Mouse (Mus musculus): ENCODE data around the gene Fosl2. TPM values are rescaled to one million over a fixed set of nuclear protein-coding genes. Genes with fewer than 3 reads are reported as not detected.

The Fosl2 gene
- polyA plus RNA-seq, 2 experiments: 0.37 to 0.73 TPM

DNA sequence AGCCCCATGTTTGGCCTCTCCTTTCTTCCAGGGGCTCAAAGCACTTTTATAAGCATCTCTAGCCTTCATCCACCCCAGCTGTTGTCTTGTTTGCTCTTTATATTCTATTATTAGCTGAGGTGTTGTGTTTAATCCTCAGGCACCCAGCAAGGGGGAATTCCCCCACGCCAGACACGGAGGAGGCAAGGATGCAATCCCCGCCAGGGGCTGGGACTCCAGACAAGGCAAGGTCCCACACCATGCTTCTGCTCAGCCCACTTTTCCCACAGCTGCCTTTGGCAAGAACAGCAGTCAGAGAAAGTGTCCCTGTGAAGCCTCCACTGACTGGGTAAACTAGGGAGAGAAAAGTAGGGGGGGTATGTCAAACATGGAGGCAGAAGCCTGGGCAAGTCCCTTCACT lies 36.9 kb upstream of the Fosl2 start:
- Histone ChIP-seq H3K4me3 (ENCODE audit: insufficient read depth in 1 of 2, low read depth in 2 of 2, low read length in 2 of 2) (no peak overlapping the region), H3K27me3 (ENCODE audit: control insufficient read depth, insufficient read depth, low read length) (no peaks in the 10 kb centered on the region), H3K9ac (replicated peaks) (no peak overlapping the region), H3K9me3 (ENCODE audit: control insufficient read depth, low read length) (no peaks in the 10 kb centered on the region), H3K4me2 (ENCODE audit: low read depth) (no peak overlapping the region), H3K4me1 (replicated peaks; ENCODE audit: control insufficient read depth in 2 of 2, insufficient read depth in 2 of 2, low read length in 1 of 2) (no peaks in the 10 kb centered on the region), H3K36me3 (replicated peaks; ENCODE audit: control insufficient read depth, insufficient read depth, low read depth) (no peaks in the 10 kb centered on the region), H3K27ac (no peak overlapping the region)
- 58% methylated on average over 3 of the region's 3 CpGs for WGBS (ENCODE audit: insufficient replicate concordance)
- no peak for ATAC-seq (ENCODE audit: insufficient read depth)
- no peak for TF ChIP-seq CTCF (IDR thresholded peaks at IDR 0.05; ENCODE audit: low read depth)
- no peak for TF ChIP-seq EP300 (IDR thresholded peaks at IDR 0.05; ENCODE audit: low read depth)
- no peak for DNase-seq (ENCODE audit: low read depth in 3 of 3, low spot score in 3 of 3)

DNA sequence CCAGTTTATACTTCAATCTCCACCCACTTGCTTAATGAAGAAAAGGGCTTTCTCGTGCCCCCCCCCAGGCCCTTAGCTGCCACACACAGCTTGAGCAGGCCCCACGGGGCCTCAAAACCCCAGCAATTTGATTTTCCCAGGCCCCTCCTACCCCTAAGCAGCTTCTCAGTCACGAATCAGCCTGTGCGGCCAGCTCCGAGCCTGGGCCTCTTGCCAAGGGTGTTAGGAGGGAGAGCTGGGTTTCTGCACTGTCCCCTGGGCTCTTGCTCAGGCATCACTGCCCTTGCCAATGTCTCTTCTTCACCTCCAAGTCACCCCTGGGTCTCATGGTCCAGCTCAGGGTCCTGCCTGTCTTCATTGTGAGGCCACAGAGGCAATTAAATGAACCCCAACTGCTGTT lies 33.1 kb upstream of the Fosl2 start:
- no peaks in the 10 kb centered on the region for H3K36me3 ChIP-seq (replicated peaks; ENCODE audit: control insufficient read depth, insufficient read depth, low read depth)
- ATAC-seq (ENCODE audit: insufficient read depth) (no peak), DNase-seq (ENCODE audit: low read depth in 3 of 3, low spot score in 3 of 3) (no peak)
- no peak overlapping the region for H3K4me2 ChIP-seq (ENCODE audit: low read depth)
- no peak overlapping the region for H3K9ac ChIP-seq (replicated peaks)
- H3K4me1 ChIP-seq (replicated peaks; ENCODE audit: control insufficient read depth in 2 of 2, insufficient read depth in 2 of 2, low read length in 1 of 2): no peaks in the 10 kb centered on the region
- no peak overlapping the region for H3K27ac ChIP-seq
- no peak overlapping the region for H3K4me3 ChIP-seq (ENCODE audit: insufficient read depth in 1 of 2, low read depth in 2 of 2, low read length in 2 of 2)
- no peaks in the 10 kb centered on the region for H3K27me3 ChIP-seq (ENCODE audit: control insufficient read depth, insufficient read depth, low read length)
- TF ChIP-seq EP300 (IDR thresholded peaks at IDR 0.05; ENCODE audit: low read depth) (no peak), CTCF (IDR thresholded peaks at IDR 0.05; ENCODE audit: low read depth) (no peak)
- H3K9me3 ChIP-seq (ENCODE audit: control insufficient read depth, low read length): no peaks in the 10 kb centered on the region
- 51% methylated on average over 5 of the region's 5 CpGs for WGBS (ENCODE audit: insufficient replicate concordance)

DNA sequence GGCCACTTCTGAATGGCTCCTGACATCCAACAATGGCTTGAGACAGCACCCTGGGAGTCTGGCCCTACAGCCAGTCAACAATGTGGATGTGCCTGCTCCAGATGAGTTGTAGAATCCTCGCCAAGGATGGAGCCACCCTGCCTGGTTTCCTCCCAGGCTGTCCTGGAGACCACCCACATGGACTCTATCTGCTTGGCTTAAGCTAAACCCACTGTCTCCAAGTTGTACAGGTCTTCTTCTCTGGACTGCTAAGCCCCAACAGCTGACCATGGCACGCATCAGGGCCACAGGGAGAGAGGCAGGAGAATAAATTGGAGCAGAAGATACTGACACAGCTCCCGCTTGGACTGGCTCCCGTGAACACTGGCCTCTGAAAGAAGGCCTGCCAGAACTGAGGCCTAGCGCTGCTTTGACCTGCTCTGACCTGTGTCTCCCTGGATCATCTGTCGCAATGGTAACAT lies 32.6 kb upstream of the Fosl2 start:
- no peaks in the 10 kb centered on the region for H3K9me3 ChIP-seq (ENCODE audit: control insufficient read depth, low read length)
- no peak for DNase-seq (ENCODE audit: low read depth in 3 of 3, low spot score in 3 of 3)
- TF ChIP-seq EP300 (IDR thresholded peaks at IDR 0.05; ENCODE audit: low read depth) (no peak), CTCF (IDR thresholded peaks at IDR 0.05; ENCODE audit: low read depth) (no peak)
- 57% methylated on average over 6 of the region's 6 CpGs for WGBS (ENCODE audit: insufficient replicate concordance)
- no peaks in the 10 kb centered on the region for H3K36me3 ChIP-seq (replicated peaks; ENCODE audit: control insufficient read depth, insufficient read depth, low read depth)
- H3K4me2 ChIP-seq (ENCODE audit: low read depth): no peak overlapping the region
- H3K4me3 ChIP-seq (ENCODE audit: insufficient read depth in 1 of 2, low read depth in 2 of 2, low read length in 2 of 2): no peak overlapping the region
- no peak overlapping the region for H3K27ac ChIP-seq
- no peaks in the 10 kb centered on the region for H3K27me3 ChIP-seq (ENCODE audit: control insufficient read depth, insufficient read depth, low read length)
- ATAC-seq (ENCODE audit: insufficient read depth): no peak
- H3K9ac ChIP-seq (replicated peaks): no peak overlapping the region
- H3K4me1 ChIP-seq (replicated peaks; ENCODE audit: control insufficient read depth in 2 of 2, insufficient read depth in 2 of 2, low read length in 1 of 2): no peaks in the 10 kb centered on the region

DNA sequence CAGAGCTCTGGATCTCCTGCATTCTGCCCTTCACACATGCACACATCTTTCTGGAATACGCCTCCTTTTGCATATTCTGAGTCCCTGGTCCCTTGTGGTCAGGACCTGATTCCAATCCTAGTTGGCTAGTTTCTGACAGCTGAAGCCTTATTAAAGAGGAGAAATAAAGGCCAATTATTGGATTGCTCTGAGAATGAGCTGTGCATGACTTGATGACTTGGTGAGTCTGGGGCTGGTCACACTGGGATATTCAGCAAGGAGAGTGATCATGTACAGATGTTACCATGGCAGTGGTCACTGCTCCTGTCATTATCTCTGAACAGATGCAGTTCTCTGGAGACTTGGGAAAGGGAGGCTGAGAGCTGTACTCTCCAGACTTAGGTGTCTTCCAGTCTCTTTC lies 32.1 kb upstream of the Fosl2 start:
- WGBS (ENCODE audit: insufficient replicate concordance): 70% methylated on average over 1 of the region's 1 CpGs

DNA sequence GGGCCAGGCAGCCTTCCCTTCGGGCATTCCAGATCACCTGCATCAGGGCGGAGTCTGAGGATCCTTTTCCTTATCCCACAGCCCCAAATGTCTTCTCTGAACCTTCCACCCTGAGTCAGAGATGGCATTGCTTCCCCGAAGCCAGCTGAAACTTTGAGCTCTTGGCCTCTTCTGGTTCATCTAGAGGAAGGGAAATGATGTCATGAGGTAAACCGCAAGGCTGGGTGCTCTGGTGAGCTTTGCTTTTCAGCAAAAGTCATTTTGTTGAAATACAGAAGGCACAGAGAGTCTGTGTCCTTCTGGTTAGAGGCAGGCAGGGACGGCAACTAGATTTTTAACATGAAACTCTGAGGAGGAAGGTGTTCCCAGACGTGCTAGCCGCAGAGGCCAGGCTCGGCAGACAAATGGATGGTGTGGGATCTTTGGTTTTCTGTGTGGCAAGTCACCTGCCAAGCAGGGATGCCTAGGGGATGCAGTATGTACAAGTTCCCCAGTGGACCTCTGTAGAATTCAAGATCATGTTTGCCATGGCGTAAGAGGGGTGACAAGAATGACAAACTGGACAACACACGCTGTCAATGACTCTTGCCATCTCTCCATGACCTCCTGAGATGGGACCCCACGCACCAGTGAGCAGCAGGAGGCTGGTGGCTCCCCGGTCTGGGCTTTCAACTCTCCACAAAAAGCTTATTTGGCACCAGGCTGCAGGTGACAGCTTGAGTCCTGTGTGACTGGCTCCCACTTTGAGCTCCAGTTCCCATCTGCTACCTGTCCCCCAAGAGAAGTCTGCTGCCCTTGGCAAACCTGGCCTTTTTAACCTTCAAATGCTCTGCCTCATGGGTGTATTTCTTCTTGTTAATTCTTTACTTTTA lies 31.2 kb upstream of the Fosl2 start:
- 34% methylated on average over 12 of the region's 12 CpGs for WGBS (ENCODE audit: insufficient replicate concordance)

More for the DNA sequence above, 32.1 kb upstream of the Fosl2 start:
- no peak for ATAC-seq (ENCODE audit: insufficient read depth)
- no peak for DNase-seq (ENCODE audit: low read depth in 3 of 3, low spot score in 3 of 3)
- no peak overlapping the region for H3K4me3 ChIP-seq (ENCODE audit: insufficient read depth in 1 of 2, low read depth in 2 of 2, low read length in 2 of 2)
- no peak overlapping the region for H3K4me2 ChIP-seq (ENCODE audit: low read depth)
- no peaks in the 10 kb centered on the region for H3K4me1 ChIP-seq (replicated peaks; ENCODE audit: control insufficient read depth in 2 of 2, insufficient read depth in 2 of 2, low read length in 1 of 2)
- no peak for TF ChIP-seq EP300 (IDR thresholded peaks at IDR 0.05; ENCODE audit: low read depth)
- TF ChIP-seq CTCF (IDR thresholded peaks at IDR 0.05; ENCODE audit: low read depth): no peak
- no peaks in the 10 kb centered on the region for H3K27me3 ChIP-seq (ENCODE audit: control insufficient read depth, insufficient read depth, low read length)
- no peak overlapping the region for H3K27ac ChIP-seq
- H3K9ac ChIP-seq (replicated peaks): no peak overlapping the region
- H3K9me3 ChIP-seq (ENCODE audit: control insufficient read depth, low read length): no peaks in the 10 kb centered on the region
- no peaks in the 10 kb centered on the region for H3K36me3 ChIP-seq (replicated peaks; ENCODE audit: control insufficient read depth, insufficient read depth, low read depth)

More for the DNA sequence above, 31.2 kb upstream of the Fosl2 start:
- no peak for ATAC-seq (ENCODE audit: insufficient read depth)
- Histone ChIP-seq H3K27me3 (ENCODE audit: control insufficient read depth, insufficient read depth, low read length) (no peaks in the 10 kb centered on the region), H3K4me3 (ENCODE audit: insufficient read depth in 1 of 2, low read depth in 2 of 2, low read length in 2 of 2) (no peak overlapping the region), H3K4me2 (ENCODE audit: low read depth) (no peak overlapping the region), H3K4me1 (replicated peaks; ENCODE audit: control insufficient read depth in 2 of 2, insufficient read depth in 2 of 2, low read length in 1 of 2) (no peaks in the 10 kb centered on the region), H3K9ac (replicated peaks) (no peak overlapping the region), H3K36me3 (replicated peaks; ENCODE audit: control insufficient read depth, insufficient read depth, low read depth) (no peaks in the 10 kb centered on the region), H3K27ac (no peak overlapping the region), H3K9me3 (ENCODE audit: control insufficient read depth, low read length) (no peaks in the 10 kb centered on the region)
- TF ChIP-seq EP300 (IDR thresholded peaks at IDR 0.05; ENCODE audit: low read depth) (no peak), CTCF (IDR thresholded peaks at IDR 0.05; ENCODE audit: low read depth) (no peak)
- DNase-seq (ENCODE audit: low read depth in 3 of 3, low spot score in 3 of 3): peak in 1 of 3 experiments; percentile 36
